Mouse (Mus musculus) layer of hippocampus, postnatal 14 days (tissue): ENCODE measurements around the gene Acss3. TPM values are rescaled to one million over a fixed set of nuclear protein-coding genes. Genes with fewer than 3 reads are reported as not detected.

Source experiments
- DNase-seq, 2 experiments: peaks; one replicate each; pipeline ENCODE4 v3.0.0; 2021 to 2022; ENCODE audit warnings: low spot score in 2 of 2, mixed read lengths in 1 of 2
- long read RNA-seq, 2 experiments: library from polyadenylated mRNA; stranded (forward); transcript quantifications; one replicate each; pipeline ENCODE4 v2.0.0; 2021
- total RNA-seq, 2 experiments: library from RNA; stranded (reverse); gene quantifications; 2 replicates each; pipeline ENCODE4 v1.2.3; 2021

Gene Acss3
- total RNA-seq, result 1 to 10 TPM in 1 of 2 experiments, under 1 TPM in 1; 0.76 to 1.4 TPM
- long read RNA-seq, experiment 1, partial matches to known transcripts, result 0 of 4 reads
- long read RNA-seq, experiment 1, other reads (novel, unspliced or antisense), result 4 of 4 reads
- long read RNA-seq, experiment 2, partial matches to known transcripts, result 1 of 2 reads
- long read RNA-seq, experiment 2, other reads (novel, unspliced or antisense), result 1 of 2 reads

DNA sequence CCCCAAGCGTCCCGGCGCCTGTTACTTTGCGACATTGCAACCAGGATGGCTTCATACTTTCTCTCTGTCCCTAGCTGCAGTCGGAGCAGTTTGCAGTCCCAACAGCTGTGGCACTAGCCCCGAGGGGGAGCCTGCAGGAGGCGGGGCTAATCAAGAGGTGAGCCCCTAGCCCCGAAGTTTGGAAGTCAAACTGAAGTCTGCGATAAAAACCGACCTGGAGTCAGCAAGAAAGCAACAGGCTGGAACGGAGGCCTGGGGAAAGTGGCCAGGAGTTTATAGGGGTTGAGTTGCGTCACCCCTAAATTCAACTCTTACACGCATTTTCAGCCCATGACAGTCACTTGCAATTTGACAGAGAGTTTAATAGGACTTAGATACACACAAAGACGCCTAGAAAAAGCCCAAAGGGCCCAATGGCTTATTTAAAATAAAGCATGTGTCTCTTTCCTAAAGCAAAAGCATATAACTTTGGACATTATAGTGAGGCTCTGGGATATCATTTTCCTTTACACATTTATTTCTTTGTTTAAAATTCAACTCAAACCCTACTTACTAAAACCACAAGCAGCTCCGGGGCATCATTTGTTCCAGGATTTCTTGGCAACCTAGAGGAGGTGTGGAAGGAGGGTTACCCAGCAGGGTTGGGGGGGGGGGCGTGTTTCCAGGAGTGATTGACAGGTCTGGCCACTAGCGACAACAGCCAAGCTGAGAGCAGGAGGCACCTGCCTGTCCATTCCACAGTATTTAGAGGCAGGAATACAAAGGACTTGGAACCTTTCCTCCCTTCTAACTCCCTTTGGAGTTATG lies at the start of gene Acss3:
Acss3 (minus strand) TSS at position 140 of the 807 bp plus-strand sequence.
- no peak for DNase-seq

DNA sequence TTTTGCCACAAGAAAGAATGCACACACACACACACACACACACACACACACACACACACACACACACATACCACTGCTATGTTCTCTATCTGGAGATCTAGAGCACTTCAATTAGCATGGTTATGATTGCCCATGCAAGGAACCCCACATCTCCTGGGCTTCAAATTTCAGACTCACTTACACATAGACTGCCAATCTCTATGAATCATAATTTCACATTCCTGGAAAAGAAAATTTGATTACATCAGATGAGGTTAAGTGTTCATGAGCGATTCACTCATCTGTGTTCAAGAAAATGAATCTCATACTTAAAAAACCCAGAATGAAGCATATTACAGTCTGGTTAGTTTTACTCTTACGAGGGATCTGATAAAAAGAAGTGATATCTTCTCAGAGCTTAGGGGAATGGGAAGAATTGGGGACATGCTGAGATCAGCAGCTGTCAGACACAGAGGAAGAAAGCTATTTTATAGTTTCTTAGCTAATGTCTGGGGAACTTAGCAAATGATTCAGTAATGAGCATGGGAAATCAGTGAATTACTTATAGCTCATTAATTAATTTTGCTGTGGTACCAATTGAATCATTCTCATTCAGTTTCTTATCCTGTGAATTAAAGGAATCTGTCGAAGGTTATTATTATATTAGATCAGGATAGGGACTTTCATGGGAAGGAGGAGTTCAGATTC lies 48.7 kb upstream of the Acss3 start:
- no peak for DNase-seq

DNA sequence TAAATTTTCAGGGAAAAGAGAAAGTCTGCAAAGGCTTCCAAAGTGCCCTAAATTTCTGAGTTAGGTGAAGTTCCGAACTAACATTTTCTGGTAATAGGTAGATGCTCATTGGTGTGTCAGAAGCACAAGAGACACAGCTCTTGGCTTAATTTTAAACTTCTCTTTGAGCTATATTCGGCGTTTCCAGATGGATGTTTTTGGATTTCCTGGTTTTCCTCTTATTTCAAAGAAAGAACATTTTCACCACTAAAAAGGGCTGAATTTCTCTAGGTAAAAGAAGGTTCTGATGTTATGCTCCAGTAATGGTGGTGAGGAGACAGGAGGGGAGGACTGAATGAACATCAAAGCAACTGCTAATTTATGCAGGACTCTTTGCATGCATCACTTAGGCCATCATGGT lies 43.0 kb upstream of the Acss3 start:
- no peak for DNase-seq

- DNase-seq, result no peak
These were observed 25.3 kb upstream of the Acss3 start for GRCm38 (mm10) chr10:107148759-107149158.

DNA sequence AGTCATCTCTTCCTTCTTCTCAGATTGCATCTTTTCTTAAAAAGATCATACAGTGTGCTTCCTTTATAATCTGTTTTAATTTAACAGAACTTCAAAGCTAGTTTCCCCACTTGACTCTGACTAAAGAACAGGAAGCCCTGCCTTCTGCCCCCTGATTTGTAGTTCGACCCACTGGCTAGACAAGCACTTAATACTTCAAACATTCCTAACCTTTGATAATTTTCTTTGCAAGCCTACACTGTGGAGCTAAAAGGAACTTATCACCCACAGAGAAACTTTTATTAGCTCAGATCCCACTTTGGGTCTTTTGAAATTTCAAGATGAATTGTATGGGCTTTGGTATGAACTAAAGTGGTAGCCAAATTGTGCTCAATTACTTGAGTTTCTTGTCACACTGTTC lies 20.5 kb upstream of the Acss3 start:
- no peak for DNase-seq

DNA sequence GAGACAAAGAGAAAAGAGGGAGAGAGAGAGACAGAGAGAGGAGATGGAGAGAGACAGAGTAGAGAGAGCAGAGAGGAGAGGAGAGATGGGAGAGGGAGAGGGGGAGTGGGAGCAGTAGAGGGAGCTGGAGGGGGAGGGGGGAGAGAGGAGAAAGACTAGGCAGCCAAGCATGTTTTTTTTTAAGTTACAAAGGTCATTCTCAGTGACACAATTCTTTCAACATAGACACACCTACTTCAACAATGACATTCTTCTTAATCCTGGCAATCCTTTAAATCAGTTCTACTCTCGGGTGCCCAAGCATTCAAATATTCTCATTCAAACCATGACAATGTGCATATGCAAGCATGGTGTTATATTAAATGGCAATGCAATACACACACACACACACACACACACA lies 19.4 kb upstream of the Acss3 start:
- DNase-seq, result no peak

DNA sequence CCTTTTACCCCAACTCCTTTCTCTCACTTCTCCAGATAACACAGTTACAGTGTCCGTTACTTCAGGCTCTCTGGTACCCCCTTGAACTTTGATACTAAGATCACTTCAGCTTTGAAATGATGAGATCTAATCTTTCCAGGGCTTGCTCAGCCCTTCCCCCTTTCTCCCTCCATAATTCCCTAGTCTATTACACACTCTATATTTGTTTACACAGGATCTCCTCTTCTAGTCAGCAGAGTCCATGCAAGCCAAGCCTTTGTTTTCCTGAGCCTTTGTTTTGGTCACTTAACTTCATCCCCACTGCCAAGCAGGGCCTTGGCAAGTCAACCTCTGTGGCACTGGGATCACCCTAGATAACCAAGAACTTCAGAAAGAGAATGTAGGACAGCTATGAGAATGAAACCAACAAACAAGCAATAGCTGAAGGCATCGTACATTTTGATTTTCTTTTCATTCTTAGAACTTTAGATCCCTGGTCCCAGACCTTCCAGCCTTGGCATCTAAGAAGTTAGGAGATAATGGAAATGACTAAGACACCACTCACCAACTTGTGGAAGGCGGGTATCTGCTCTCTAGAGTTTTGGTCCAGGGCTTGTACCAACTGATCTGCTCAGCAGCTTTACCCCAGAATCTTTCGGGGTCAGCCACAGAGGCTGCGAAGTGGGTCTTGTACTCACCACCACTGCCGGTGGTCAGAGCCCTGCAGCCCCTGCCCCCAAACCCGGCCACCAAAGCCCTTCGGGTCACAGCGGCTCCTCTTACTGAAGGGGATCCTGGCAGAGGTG lies 532 bp downstream of the Acss3 start:
- DNase-seq, result no peak

GRCm38 (mm10) chr10:107121301-107121700 lies 2.2 kb downstream of the Acss3 start:
- DNase-seq, result no peak

DNA sequence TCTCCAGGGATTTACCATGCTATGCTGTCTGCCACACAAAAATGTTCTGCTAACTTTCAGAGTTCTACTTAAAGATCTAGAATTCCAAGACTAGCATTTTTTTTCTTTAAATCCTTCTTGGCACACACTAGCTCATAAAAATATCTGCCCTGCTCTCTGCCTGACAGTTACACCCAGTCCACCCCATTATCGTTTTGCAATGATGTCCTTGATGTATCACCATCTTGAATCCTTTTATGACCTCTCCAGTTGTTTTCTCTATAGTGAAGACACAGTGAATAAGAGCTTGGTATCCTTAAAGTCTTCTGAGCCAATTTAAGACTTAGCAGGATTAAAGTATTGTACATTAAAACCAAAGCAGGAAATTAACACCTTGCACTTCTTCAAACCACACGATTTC lies 4.3 kb downstream of the Acss3 start:
- no peak for DNase-seq

DNA sequence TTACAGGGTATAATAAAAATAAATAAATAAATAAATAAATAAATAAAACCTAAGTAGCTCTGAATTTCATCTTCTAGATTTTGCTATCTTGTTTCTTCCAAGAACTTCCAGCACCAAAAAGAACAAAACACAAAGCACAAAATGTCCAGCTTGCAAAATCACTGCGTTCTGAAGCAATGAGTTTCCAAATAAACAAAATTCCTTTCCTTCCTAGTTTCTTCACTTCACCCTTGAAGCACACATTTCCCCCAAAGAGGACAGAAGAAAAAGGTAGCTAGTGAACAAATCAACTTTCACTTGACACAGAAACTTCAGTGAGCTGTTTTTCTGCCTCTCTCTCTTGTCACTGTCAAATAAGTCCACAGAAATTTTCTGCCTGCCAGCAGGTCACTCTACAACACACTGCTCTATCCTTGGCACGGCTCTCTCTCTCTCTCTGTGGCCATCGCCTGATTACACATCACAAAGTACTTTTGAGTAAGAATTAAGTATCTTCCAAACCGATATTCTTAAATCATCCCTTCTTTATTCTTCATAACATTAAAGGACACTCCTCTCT lies 6.7 kb downstream of the Acss3 start:
- no peak for DNase-seq

DNA sequence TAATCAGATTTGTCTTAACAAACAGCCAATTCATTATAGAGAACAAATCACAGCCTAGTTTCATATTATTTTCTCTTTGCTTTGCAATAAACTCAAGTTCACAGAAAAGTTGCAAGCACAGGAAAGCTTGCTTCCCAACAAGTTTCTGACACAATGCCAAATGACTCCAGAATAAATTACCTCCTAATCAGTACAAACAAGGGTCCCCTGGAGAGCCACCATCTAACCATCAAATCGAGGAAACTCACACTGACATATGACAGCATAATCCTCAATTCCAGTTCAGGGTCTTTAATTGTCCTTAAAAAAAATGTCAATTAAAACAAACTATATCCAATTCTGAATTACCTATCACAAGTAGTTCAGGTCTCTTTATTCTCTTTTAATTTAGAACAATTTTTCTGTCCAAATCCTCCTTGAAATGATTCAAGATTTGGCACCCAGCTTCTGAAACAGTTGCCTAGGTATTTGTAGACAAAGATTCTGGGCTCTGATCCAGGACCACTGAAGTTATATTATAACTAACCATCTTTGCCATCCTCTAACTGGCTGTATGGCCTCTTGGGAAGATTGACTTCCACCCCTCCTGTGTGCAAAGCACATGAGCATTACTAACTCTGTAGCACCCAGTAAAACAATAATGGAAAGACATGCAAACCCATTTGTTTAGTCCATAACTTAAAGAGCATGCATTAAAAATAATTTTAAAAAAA lies 7.4 kb downstream of the Acss3 start:
- DNase-seq, result no peak

GRCm38 (mm10) chr10:107115121-107115520 lies 8.3 kb downstream of the Acss3 start:
- no peak for DNase-seq

GRCm38 (mm10) chr10:107094452-107094851 lies 29.0 kb downstream of the Acss3 start:
- peak; percentile 6 to 70 for DNase-seq

- DNase-seq, result no peak
These were observed 69.4 kb downstream of the Acss3 start for GRCm38 (mm10) chr10:107053846-107054624.

DNA sequence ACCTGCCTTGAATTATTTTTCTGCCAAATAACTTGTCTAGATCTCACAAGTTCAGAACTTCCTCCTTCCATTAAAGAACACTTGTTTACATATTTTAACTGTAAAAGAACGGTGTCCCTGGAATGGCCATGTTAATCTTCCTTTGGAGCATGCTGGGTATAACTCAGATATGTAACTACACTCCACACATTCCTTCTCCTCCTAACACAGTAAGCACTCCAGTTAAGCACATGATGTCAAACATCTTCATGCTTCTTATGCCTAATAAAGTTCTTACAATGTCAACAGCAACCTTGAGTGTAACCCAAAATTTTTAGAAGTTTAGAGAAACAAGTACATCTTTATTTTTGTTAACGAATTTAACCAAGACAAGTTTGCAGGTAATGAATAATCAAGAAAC lies 73.0 kb downstream of the Acss3 start:
- DNase-seq, result no peak

GRCm38 (mm10) chr10:107042656-107043055 lies 80.8 kb downstream of the Acss3 start:
- peak; percentile 19 to 72 for DNase-seq

DNA sequence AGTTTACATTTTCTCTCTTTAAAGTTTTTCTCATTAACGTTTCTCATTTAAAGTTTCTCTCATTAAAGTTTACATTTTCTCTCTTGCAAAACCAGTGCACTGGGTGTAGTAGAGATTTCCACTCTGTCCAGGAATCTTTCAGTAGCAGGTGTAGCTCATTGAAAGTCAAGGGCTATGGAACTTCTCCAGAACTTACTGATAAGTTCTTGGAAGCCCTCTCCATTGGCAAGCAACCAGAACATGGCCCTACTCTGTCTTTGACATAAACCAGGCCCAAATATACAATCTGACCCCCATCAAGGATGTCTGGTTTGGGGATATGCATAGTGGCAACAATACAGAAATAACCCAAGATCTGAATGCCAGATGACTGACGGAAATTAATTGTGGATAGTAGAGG lies 82.6 kb downstream of the Acss3 start:
- DNase-seq, result no peak

GRCm38 (mm10) chr10:107040378-107040777 lies 83.1 kb downstream of the Acss3 start:
- no peak for DNase-seq

DNA sequence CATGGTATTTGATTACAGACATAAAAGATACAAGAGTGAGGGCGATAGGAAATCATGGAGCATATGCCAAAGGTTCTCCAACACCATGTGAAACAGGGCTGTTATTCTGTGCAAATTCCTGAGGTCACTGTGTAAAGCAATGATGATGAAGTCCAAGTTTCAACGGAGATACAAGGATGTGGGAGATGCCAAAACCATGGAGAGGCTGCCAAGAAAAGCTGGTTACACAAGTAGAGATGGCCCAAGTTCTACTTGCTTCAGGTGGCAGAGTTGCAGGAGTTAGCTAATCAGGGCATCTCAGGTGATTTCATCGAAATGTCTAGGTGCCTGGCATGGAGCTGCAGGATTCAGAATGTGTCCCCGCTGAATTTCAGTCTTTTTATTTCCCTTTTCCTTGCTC lies 84.3 kb downstream of the Acss3 start:
- DNase-seq, result no peak

GRCm38 (mm10) chr10:107024254-107024653 lies 99.2 kb downstream of the Acss3 start:
- DNase-seq, result no peak
